Mouse (Mus musculus): ENCODE data around the gene Tmed8. TPM values are rescaled to one million over a fixed set of nuclear protein-coding genes. Genes with fewer than 3 reads are reported as not detected.
A peak's percentile ranks its signal among the peaks of the same experiment; 100 is the strongest.

The Tmed8 gene
- polyA plus RNA-seq, 1 experiment from 2014 or later: 3.5 TPM

DNA sequence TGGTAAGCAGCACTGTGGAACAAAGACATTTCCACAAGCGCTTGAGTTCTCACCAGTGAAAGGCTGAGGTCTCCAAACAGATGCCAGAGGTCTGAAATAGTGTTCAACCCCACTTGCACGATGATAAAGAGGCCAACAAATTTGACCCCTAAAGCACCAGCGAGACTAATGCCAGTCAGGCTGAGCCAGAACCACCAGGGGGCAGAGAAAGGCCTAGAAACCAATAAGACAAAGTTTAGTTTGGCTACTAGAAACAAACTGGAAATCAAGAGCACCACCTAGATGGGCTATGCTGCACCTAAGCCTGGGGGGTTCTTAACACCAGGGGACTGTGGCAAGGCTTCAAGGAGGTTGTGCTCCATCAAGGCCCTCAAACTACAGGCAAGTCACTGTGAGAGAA is 68.6 kb downstream of the Tmed8 start:
- peaks cover 27% of the 10 kb centered on the region; the same call in 1 of the 2 replicates for H3K36me3 ChIP-seq (ENCODE audit: insufficient read depth)

DNA sequence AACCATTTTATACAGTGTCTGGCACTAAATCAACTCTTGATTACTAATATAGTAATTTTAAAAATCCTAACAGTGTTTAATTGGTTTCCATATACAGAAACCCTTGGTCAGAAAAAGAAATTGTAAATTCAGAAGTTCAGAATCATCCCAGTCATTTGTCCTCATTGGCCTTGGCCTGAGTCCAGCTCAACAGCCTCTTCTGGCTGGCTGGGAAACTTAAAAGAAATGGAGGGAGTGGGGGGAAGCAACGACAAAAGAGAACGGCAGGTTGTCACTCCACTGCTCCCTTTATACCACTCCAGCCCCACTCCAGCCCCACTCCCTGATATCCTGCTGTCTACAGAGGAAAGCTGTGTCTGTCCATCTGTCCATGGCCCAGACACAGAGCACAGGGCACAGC is 69.1 kb downstream of the Tmed8 start:
- TF ChIP-seq CTCF (IDR thresholded peaks at IDR 0.05; ENCODE audit: low read depth): no peak
- 68% methylated on average over 2 of the region's 2 CpGs for WGBS
- no peak for ATAC-seq (ENCODE audit: insufficient read depth)
- H3K27me3 ChIP-seq (ENCODE audit: insufficient read depth, low read length): no peaks in the 10 kb centered on the region
- H3K9me3 ChIP-seq (ENCODE audit: low read depth, low read length): no peaks in the 10 kb centered on the region
- no peak overlapping the region for H3K4me3 ChIP-seq (ENCODE audit: low read depth, low read length)
- peak; percentile 42 for DNase-seq
- H3K4me1 ChIP-seq (ENCODE audit: insufficient read depth): no peaks in the 10 kb centered on the region
- no peak overlapping the region for H3K9ac ChIP-seq
- H3K4me2 ChIP-seq: no peak overlapping the region
- no peak overlapping the region for H3K27ac ChIP-seq (ENCODE audit: low read depth)
- H3K36me3 ChIP-seq (ENCODE audit: insufficient read depth): peaks cover 27% of the 10 kb centered on the region; the same call in 1 of the 2 replicates

More for the DNA sequence above, 68.6 kb downstream of the Tmed8 start:
- WGBS: 69% methylated on average over 3 of the region's 3 CpGs
- no peak overlapping the region for H3K27ac ChIP-seq (ENCODE audit: low read depth)
- H3K27me3 ChIP-seq (ENCODE audit: insufficient read depth, low read length): no peaks in the 10 kb centered on the region
- no peak overlapping the region for H3K4me3 ChIP-seq (ENCODE audit: low read depth, low read length)
- no peaks in the 10 kb centered on the region for H3K4me1 ChIP-seq (ENCODE audit: insufficient read depth)
- no peak overlapping the region for H3K4me2 ChIP-seq
- H3K9ac ChIP-seq: no peak overlapping the region
- ATAC-seq (ENCODE audit: insufficient read depth) (peak; percentile 41; the same call in 1 of the 2 replicates), DNase-seq (peak; percentile 63)
- no peaks in the 10 kb centered on the region for H3K9me3 ChIP-seq (ENCODE audit: low read depth, low read length)
- peak; percentile 67 for TF ChIP-seq CTCF (IDR thresholded peaks at IDR 0.05; ENCODE audit: low read depth)

DNA sequence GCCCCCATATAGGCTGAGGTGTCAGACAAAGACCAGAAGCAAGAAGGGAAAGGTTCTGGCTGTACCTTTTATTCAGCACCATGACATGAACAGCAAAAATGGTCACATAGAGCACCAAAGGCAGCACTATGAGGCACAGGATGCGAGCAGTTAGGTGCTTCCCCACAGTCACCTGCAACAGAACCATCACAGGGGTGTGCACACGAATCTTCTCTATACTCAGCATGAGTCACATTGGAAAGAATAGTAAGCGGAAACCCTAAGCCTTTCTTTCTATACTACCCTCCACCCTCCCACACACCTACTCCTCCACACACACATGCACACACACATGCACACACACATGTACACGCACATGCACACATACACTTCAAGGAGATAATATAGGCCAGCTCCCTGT is 70.0 kb downstream of the Tmed8 start:
- Histone ChIP-seq H3K4me1 (ENCODE audit: insufficient read depth) (no peaks in the 10 kb centered on the region), H3K27me3 (ENCODE audit: insufficient read depth, low read length) (no peaks in the 10 kb centered on the region), H3K9ac (no peak overlapping the region), H3K9me3 (ENCODE audit: low read depth, low read length) (no peaks in the 10 kb centered on the region), H3K36me3 (ENCODE audit: insufficient read depth) (peaks cover 27% of the 10 kb centered on the region; the same call in 1 of the 2 replicates), H3K4me3 (ENCODE audit: low read depth, low read length) (no peak overlapping the region), H3K27ac (ENCODE audit: low read depth) (no peak overlapping the region), H3K4me2 (no peak overlapping the region)
- 92% methylated on average over 4 of the region's 4 CpGs for WGBS
- no peak for ATAC-seq (ENCODE audit: insufficient read depth)
- TF ChIP-seq CTCF (IDR thresholded peaks at IDR 0.05; ENCODE audit: low read depth): no peak
- no peak for DNase-seq

DNA sequence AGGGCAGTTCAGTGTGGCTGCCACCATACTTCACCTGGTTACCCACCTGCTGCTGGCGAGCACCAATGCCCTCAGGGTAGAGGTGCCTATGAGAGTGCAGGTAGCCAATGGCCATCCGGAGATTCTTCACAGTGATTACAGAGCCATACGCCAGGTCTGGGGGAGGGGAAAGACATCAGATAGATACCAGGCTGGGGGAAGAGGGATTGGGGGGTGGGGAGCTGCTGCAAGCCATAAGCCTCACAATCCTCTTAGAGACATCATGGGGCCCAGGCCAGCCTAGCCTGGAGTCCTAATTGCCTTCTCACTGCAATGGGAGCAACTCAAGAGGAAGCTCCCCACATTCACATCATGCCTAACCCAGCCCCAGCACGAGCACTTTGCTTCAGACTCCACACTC is 73.0 kb downstream of the Tmed8 start:
- Histone ChIP-seq H3K4me2 (no peak overlapping the region), H3K9me3 (ENCODE audit: low read depth, low read length) (no peaks in the 10 kb centered on the region), H3K36me3 (ENCODE audit: insufficient read depth) (peaks cover 41% of the 10 kb centered on the region), H3K4me3 (ENCODE audit: low read depth, low read length) (no peak overlapping the region), H3K9ac (no peak overlapping the region), H3K4me1 (ENCODE audit: insufficient read depth) (no peaks in the 10 kb centered on the region), H3K27me3 (ENCODE audit: insufficient read depth, low read length) (no peaks in the 10 kb centered on the region), H3K27ac (ENCODE audit: low read depth) (no peak overlapping the region)
- no peak for TF ChIP-seq CTCF (IDR thresholded peaks at IDR 0.05; ENCODE audit: low read depth)
- no peak for ATAC-seq (ENCODE audit: insufficient read depth)
- DNase-seq: no peak
- WGBS: 76% methylated on average over 4 of the region's 4 CpGs

DNA sequence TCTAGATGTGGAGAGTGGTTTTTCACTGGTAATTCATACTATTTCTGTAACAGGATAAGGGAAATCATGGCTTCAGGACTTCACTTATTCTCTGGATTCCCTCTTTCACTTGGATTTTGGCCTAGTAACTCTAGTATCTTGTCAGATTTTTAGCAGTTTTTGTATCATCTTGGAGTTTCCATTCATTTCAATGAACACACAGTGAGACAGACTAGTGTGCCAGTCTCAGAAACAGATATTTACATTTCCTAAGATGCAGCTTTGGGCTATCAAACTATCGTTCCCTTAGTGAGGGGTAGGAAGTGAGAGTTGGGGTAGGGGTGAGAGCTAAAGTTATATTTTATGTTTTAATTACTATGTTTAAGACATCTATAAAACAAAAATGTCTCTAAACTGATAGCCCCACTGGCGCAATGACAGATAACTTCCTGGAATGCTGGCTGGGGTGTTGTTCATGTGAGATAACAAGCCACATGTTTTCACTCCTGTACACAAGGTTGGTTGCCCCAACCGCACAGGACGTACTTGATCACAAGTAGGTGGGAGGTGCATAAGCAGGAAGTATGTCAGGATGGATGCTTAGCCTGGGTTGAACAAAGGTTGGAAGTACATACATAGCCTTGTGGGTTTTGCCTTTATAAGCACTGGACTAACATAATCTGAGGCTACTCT is 78.2 kb downstream of the Tmed8 start:
- no peak overlapping the region for H3K4me2 ChIP-seq
- no peaks in the 10 kb centered on the region for H3K4me1 ChIP-seq (ENCODE audit: insufficient read depth)
- TF ChIP-seq CTCF (IDR thresholded peaks at IDR 0.05; ENCODE audit: low read depth): no peak
- WGBS: 77% methylated on average over 4 of the region's 4 CpGs
- peaks cover 44% of the 10 kb centered on the region for H3K36me3 ChIP-seq (ENCODE audit: insufficient read depth)
- no peak for DNase-seq
- no peak overlapping the region for H3K9ac ChIP-seq
- no peak overlapping the region for H3K27ac ChIP-seq (ENCODE audit: low read depth)
- no peak overlapping the region for H3K4me3 ChIP-seq (ENCODE audit: low read depth, low read length)
- H3K27me3 ChIP-seq (ENCODE audit: insufficient read depth, low read length): no peaks in the 10 kb centered on the region
- ATAC-seq (ENCODE audit: insufficient read depth): no peak
- H3K9me3 ChIP-seq (ENCODE audit: low read depth, low read length): no peaks in the 10 kb centered on the region

Other genes with a start within 250 kb of the Tmed8 start
- 0.05 TPM in 1 of 2 replicates, not detected in the other for gene Zdhhc22, start 210.0 kb downstream of the Tmed8 start, polyA plus RNA-seq (2014; fragmentation: Nextera tagmentation; extraction: Ambion mirVana)
- gene Tmem63c, start 179.1 kb downstream of the Tmed8 start, polyA plus RNA-seq (2014; fragmentation: Nextera tagmentation; extraction: Ambion mirVana): not detected in 2 replicates
- 7.6 and 10.4 TPM in 2 replicates for gene Ngb, start 97.9 kb downstream of the Tmed8 start, polyA plus RNA-seq (2014; fragmentation: Nextera tagmentation; extraction: Ambion mirVana)
- gene Gstz1, start 53.3 kb downstream of the Tmed8 start, polyA plus RNA-seq (2014; fragmentation: Nextera tagmentation; extraction: Ambion mirVana): 39.3 and 40.9 TPM in 2 replicates
- gene Pomt2, start 52.5 kb downstream of the Tmed8 start, polyA plus RNA-seq (2014; fragmentation: Nextera tagmentation; extraction: Ambion mirVana): 18.0 and 21.6 TPM in 2 replicates
- 1.1 and 1.8 TPM in 2 replicates for gene Samd15, start 731 bp downstream of the Tmed8 start, polyA plus RNA-seq (2014; fragmentation: Nextera tagmentation; extraction: Ambion mirVana)
- 0.58 and 0.72 TPM in 2 replicates for gene Noxred1, start 38.3 kb upstream of the Tmed8 start, polyA plus RNA-seq (2014; fragmentation: Nextera tagmentation; extraction: Ambion mirVana)
- 42.4 and 46.1 TPM in 2 replicates for gene Vipas39, start 65.8 kb upstream of the Tmed8 start, polyA plus RNA-seq (2014; fragmentation: Nextera tagmentation; extraction: Ambion mirVana)
- 192 and 199 TPM in 2 replicates for gene Ahsa1, start 66.0 kb upstream of the Tmed8 start, polyA plus RNA-seq (2014; fragmentation: Nextera tagmentation; extraction: Ambion mirVana)
- 0.70 and 1.1 TPM in 2 replicates for gene Ism2, start 99.3 kb upstream of the Tmed8 start, polyA plus RNA-seq (2014; fragmentation: Nextera tagmentation; extraction: Ambion mirVana)
- gene Sptlc2, start 187.9 kb upstream of the Tmed8 start, polyA plus RNA-seq (2014; fragmentation: Nextera tagmentation; extraction: Ambion mirVana): 94.6 and 103 TPM in 2 replicates
- 287 and 308 TPM in 2 replicates for gene Slirp, start 243.4 kb upstream of the Tmed8 start, polyA plus RNA-seq (2014; fragmentation: Nextera tagmentation; extraction: Ambion mirVana)
- gene Alkbh1, start 243.6 kb upstream of the Tmed8 start, polyA plus RNA-seq (2014; fragmentation: Nextera tagmentation; extraction: Ambion mirVana): 49.8 and 62.9 TPM in 2 replicates

Measured in lung, embryonic 14.5 days (tissue).